Mouse (Mus musculus) heart, adult 9 months (tissue): ENCODE measurements around the gene Ccdc188.
"Not testable (repeated sequence)": the region's sequence is repeated elsewhere in the genome, so short reads cannot be mapped to it uniquely, and the experiment has no call there.

ENCODE experiments used
- DNase-seq, 2 experiments: peaks; one replicate each; pipeline ENCODE4 v3.0.0; 2022; ENCODE audit warnings: low spot score in 2 of 2

Gene Ccdc188

GRCm38 (mm10) chr16:18217579-18217978 lies at the start of gene Ccdc188:
TSS of gene Ccdc188 (plus strand) at chr16:18217879.
- DNase-seq: no peak

- no peak for DNase-seq
Observed at GRCm38 (mm10) chr16:18169156-18169555, 48.5 kb upstream of the Ccdc188 start.

GRCm38 (mm10) chr16:18169776-18170175 lies 47.9 kb upstream of the Ccdc188 start:
- DNase-seq: no peak

- DNase-seq: peak in 1 of 2 experiments; percentile 57
Observed at GRCm38 (mm10) chr16:18172266-18172855, 45.3 kb upstream of the Ccdc188 start.

- DNase-seq: no peak
Observed at GRCm38 (mm10) chr16:18173231-18173630, 44.4 kb upstream of the Ccdc188 start.

- DNase-seq: no peak
Observed at GRCm38 (mm10) chr16:18173788-18174187, 43.9 kb upstream of the Ccdc188 start.

- DNase-seq: no peak
Observed at GRCm38 (mm10) chr16:18175817-18176541, 41.7 kb upstream of the Ccdc188 start.

GRCm38 (mm10) chr16:18176758-18177157 lies 40.9 kb upstream of the Ccdc188 start:
- DNase-seq: no peak

- no peak for DNase-seq
Observed at GRCm38 (mm10) chr16:18179591-18179990, 38.1 kb upstream of the Ccdc188 start.

GRCm38 (mm10) chr16:18181398-18181797 lies 36.3 kb upstream of the Ccdc188 start:
- no peak for DNase-seq

GRCm38 (mm10) chr16:18182766-18183165 lies 34.9 kb upstream of the Ccdc188 start:
- DNase-seq: no peak

GRCm38 (mm10) chr16:18185715-18186449 lies 31.8 kb upstream of the Ccdc188 start:
- no peak for DNase-seq

- DNase-seq: no peak
Observed at GRCm38 (mm10) chr16:18186798-18187197, 30.9 kb upstream of the Ccdc188 start.

GRCm38 (mm10) chr16:18187221-18187620 lies 30.5 kb upstream of the Ccdc188 start:
- peak in 1 of 2 experiments; percentile 14 for DNase-seq

- no peak for DNase-seq
Observed at GRCm38 (mm10) chr16:18191006-18191405, 26.7 kb upstream of the Ccdc188 start.

GRCm38 (mm10) chr16:18194208-18194985 lies 23.3 kb upstream of the Ccdc188 start:
- DNase-seq: no peak

- no peak for DNase-seq
Observed at GRCm38 (mm10) chr16:18195068-18195467, 22.6 kb upstream of the Ccdc188 start.

- not testable (repeated sequence) for DNase-seq
Observed at GRCm38 (mm10) chr16:18195561-18195960, 22.1 kb upstream of the Ccdc188 start.

GRCm38 (mm10) chr16:18197881-18198280 lies 19.8 kb upstream of the Ccdc188 start:
- DNase-seq: no peak

- no peak for DNase-seq
Observed at GRCm38 (mm10) chr16:18198365-18199098, 19.1 kb upstream of the Ccdc188 start.

GRCm38 (mm10) chr16:18200062-18200461 lies 17.6 kb upstream of the Ccdc188 start:
- no peak for DNase-seq
